In the genomic region with DNA sequence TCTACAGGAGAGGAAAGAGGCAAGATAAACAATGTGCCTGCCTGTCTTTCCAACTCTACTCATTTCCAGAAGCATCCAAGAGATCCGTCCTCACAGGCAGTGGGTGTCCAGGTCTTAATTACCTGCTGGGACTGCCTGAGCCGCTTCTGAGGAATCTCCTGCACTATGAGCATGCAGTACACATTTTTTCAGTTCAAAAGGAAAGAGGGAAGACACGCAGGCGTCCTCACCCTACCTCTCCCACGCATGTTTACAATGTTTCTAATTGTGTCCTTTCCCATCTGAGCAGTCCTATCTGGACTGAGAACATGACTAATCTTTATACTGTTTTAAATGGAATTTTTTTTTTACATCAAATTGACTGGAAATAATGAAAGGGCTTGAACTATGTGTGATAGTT, we compare ENCODE assay signal across 31 mouse cellular contexts.
DNase-seq lines count a peak whose midpoint lies in the region; ATAC-seq lines count a peak whose summit lies in the region.
"Had no signal": no experiment of that assay in that cellular context is flagged by ENCODE, and none has a peak within 500 bp of the region (broad histone marks: within the 10 kb centered on the region; RNA-seq: fewer than 3 reads in every experiment).

No protein-coding gene starts in this region.

- H3K36me3 ChIP-seq in forebrain, embryonic 15.5 days, result no peaks in the 10 kb centered on the region
- no peaks in the 10 kb centered on the region for H3K36me3 ChIP-seq in forebrain, embryonic 14.5 days (ENCODE audit: control insufficient read depth, insufficient read depth, low read length)
- H3K36me3 ChIP-seq: G1E; heart, embryonic 12.5 days; hindbrain, embryonic 13.5 days; limb, embryonic 12.5 days; liver, embryonic 13.5 days; neural tube, embryonic 15.5 days had no signal

- H3K27me3 ChIP-seq in forebrain, embryonic 15.5 days, result no peaks in the 10 kb centered on the region
- H3K27me3 ChIP-seq in forebrain, embryonic 14.5 days (replicated peaks; ENCODE audit: control insufficient read depth, insufficient read depth, low read length), result no peaks in the 10 kb centered on the region
- H3K27me3 ChIP-seq: heart, embryonic 12.5 days; hindbrain, embryonic 13.5 days; limb, embryonic 12.5 days; liver, embryonic 13.5 days; neural tube, embryonic 15.5 days; Patski had no signal

- DNase-seq in forebrain, embryonic 14.5 days (ENCODE audit: low spot score), result no peak
- peak; percentile 32 to 70 for DNase-seq in left cerebral cortex, postnatal 25 days (ENCODE audit: low spot score in 2 of 2)
- no peak for DNase-seq in left cerebral cortex, adult 11 months (ENCODE audit: low spot score)
- peak; percentile 31 to 41 for DNase-seq in right cerebral cortex, adult 2 months (ENCODE audit: low spot score in 2 of 2)
- DNase-seq in right cerebral cortex, postnatal 25 days, result no peak
- no peak for DNase-seq in layer of hippocampus, postnatal 10 days (ENCODE audit: low spot score in 2 of 2)
- DNase-seq: adrenal gland, postnatal 10 days; cerebellum, adult 11 months; cerebellum, adult 9-10 months; cerebellum, postnatal 36 days; gastrocnemius, postnatal 10 days; heart, postnatal 4 days; kidney, adult 8-10 months; kidney, postnatal 4 days; liver, embryonic 13.5 days; lung, adult 2 months; lung, postnatal 10 days; midbrain, embryonic 14.5 days; retina, postnatal 1 day; thymus, postnatal 14 days had no signal

- ATAC-seq in forebrain, embryonic 15.5 days (replicated peaks), result no peak
- no peak for ATAC-seq in forebrain, embryonic 14.5 days
- ATAC-seq: intestine, embryonic 16.5 days; Patski had no signal

- WGBS in forebrain, embryonic 15.5 days, result 40% methylated on average over 5 of the region's 5 CpGs
- 42% methylated on average over 5 of the region's 5 CpGs for WGBS in forebrain, embryonic 14.5 days

- intact Hi-C loops in left cerebral cortex, postnatal 25 days (cut with DNase I), result no loop called here

- no peak overlapping the region for H3K4me3 ChIP-seq in forebrain, embryonic 15.5 days
- no peak overlapping the region for H3K4me3 ChIP-seq in forebrain, embryonic 14.5 days (ENCODE audit: low read depth, low read length)
- H3K4me3 ChIP-seq: forebrain, embryonic 10.5 days; heart, embryonic 12.5 days; hindbrain, embryonic 13.5 days; limb, embryonic 12.5 days; liver, embryonic 13.5 days; neural tube, embryonic 15.5 days had no signal

- H3K9me3 ChIP-seq in forebrain, embryonic 15.5 days, result no peaks in the 10 kb centered on the region
- H3K9me3 ChIP-seq in forebrain, embryonic 14.5 days (replicated peaks; ENCODE audit: control insufficient read depth, low read length), result no peaks in the 10 kb centered on the region
- H3K9me3 ChIP-seq: forebrain, embryonic 10.5 days; heart, embryonic 12.5 days; hindbrain, embryonic 13.5 days; limb, embryonic 12.5 days; liver, embryonic 13.5 days; neural tube, embryonic 15.5 days had no signal

- H3K27ac ChIP-seq in forebrain, embryonic 15.5 days (replicated peaks), result 0 out of 2 replicates have a peak overlapping the region, but pooled peaks have one; percentile 19
- H3K27ac ChIP-seq in forebrain, embryonic 14.5 days (ENCODE audit: low read depth, low read length), result no peak overlapping the region
- H3K27ac ChIP-seq: forebrain, embryonic 10.5 days; hindbrain, embryonic 13.5 days; kidney, postnatal 0 days; limb, embryonic 12.5 days; liver, embryonic 13.5 days; macrophage; neural tube, embryonic 15.5 days had no signal

- no peak overlapping the region for H3K4me2 ChIP-seq in forebrain, embryonic 15.5 days (replicated peaks)
- no peak overlapping the region for H3K4me2 ChIP-seq in forebrain, embryonic 14.5 days (ENCODE audit: low read length)
- H3K4me2 ChIP-seq: heart, embryonic 12.5 days; hindbrain, embryonic 13.5 days; limb, embryonic 12.5 days; liver, embryonic 13.5 days; neural tube, embryonic 15.5 days had no signal

- H3K9ac ChIP-seq in forebrain, embryonic 15.5 days (replicated peaks), result no peak overlapping the region
- H3K9ac ChIP-seq in forebrain, embryonic 14.5 days (ENCODE audit: low read length), result no peak overlapping the region
- H3K9ac ChIP-seq: heart, embryonic 12.5 days; hindbrain, embryonic 13.5 days; limb, embryonic 12.5 days; liver, embryonic 13.5 days; neural tube, embryonic 15.5 days had no signal

- peaks cover 39% of the 10 kb centered on the region for H3K4me1 ChIP-seq in forebrain, embryonic 15.5 days
- peaks cover 32% of the 10 kb centered on the region for H3K4me1 ChIP-seq in forebrain, embryonic 14.5 days (ENCODE audit: control insufficient read depth, insufficient read depth, low read length)

Comparison
In these comparisons a context has a peak if more than half of its experiments do, and no peak if none do; other contexts are left out.
1. DNase-seq: peak in left cerebral cortex, postnatal 25 days (2 of 2) and right cerebral cortex, adult 2 months (2 of 2); none in forebrain, embryonic 14.5 days (single experiment), left cerebral cortex, adult 11 months (single experiment), right cerebral cortex, postnatal 25 days (single experiment) and layer of hippocampus, postnatal 10 days (0 of 2).